Mouse (Mus musculus) frontal cortex, adult (tissue): ENCODE measurements at regions not wholly inside any gene's neighbourhood (a gene's known extent, or its start where the extent isn't known, plus 50 kb on each side); places are given as distances from the start of the nearest gene placed in this dataset.

Experiments used
- ATAC-seq: cut with Nextera tagmentation; 2 replicates; pipeline ENCODE4 v1.9.2; 2017; ENCODE audit warnings: mild to moderate bottlenecking, moderate library complexity, mixed read lengths; ENCODE audit not compliant: low TSS enrichment

DNA sequence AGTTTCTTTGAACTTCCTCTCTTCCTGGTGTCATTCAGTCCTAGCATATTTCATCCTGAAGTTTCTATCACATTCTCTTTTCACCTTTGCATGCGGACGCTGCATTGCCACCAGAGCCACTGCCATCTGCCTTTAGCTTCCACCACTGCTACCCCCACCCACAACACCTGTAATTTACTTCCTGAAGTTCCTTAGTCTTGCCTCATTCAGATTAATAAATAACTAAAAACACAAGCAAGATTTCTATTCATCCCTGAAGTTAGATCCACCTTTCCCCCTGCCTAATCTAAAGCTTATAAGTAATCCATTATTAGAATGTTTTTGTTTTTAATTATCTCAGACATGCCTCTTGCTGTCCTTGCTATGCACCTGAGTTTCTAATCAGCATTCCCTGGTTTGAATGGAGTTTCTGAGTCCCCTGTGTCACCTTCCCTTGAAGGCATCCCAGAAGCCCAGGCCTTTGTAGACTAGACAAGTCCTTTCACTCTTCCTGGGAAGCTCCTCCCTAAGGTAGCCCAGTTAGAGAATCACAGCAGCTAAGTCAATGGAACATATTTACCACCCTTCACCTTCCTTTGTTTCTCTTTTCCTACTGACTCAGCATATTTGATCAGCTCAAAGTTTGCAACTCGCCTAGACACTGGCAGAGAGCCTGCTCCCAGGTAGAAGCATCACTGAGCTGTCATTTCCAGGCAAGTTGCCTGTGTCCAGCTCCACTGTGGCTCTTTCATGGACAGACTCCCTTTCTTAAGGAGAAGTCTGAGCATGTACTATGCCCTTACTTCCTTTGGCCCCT, 284.8 kb upstream of the Grik2 start:
- ATAC-seq = 0 out of 2 replicates have a peak, but pooled peaks have one; percentile 20

DNA sequence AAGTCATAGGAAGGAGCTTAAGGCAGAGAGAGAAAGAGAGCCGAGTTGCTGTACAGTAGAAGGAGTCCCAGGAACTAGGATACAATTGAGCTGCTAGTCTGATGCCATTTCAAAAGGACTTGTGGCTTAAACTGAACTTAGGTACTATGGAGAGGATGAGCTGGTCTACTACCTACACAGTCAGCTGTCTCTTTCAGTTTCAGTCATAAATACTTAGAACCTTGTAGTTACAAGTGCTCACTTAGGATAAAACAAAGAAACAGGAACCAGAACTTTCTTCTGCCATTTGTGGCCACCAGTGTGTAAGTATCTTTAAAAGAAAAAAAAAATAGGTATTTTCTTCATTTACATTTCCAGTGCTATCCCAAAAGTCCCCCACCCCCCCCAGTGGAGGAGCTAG, 283.3 kb upstream of the Grik2 start:
- ATAC-seq = no peak

DNA sequence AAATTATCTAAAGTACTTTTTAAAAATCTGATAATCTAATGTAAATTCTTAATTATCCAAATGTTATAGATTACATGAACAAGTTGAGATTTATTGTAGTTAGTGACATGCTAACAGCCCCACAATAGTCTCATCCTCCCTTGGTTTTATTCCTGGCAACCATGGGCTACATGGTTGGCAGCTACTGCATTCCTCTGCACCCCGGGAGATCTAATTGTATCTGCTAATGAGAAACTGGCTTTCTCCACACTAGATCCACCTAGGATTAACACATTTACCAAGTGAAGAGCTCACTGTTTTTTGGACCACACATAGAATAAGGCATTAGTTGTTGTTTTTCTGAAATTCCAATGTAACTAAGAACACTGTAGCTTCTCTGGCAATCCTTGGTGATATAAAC, 274.8 kb upstream of the Grik2 start:
- no peak for ATAC-seq

DNA sequence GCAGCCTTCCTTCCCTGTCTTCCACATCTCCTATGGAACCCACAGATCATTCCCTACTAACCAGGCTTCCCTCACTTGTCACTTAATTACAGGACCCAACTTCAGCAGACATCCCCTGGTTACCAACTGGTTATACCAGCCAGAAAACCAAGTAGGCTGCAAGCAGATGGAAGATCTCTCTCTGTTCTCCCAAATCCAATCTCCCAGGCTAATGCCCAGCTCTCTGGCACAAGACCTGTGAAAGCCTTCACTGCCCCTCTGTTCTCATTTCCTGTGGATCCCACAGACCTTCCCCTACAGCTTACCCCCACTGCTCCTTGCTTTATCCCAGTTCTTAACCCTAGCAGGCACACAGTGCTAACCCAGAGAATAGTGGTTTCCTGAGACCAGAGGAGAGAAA, 274.1 kb upstream of the Grik2 start:
- no peak for ATAC-seq
